ENCODE assay signal across 8 mouse cellular contexts in the genomic region with DNA sequence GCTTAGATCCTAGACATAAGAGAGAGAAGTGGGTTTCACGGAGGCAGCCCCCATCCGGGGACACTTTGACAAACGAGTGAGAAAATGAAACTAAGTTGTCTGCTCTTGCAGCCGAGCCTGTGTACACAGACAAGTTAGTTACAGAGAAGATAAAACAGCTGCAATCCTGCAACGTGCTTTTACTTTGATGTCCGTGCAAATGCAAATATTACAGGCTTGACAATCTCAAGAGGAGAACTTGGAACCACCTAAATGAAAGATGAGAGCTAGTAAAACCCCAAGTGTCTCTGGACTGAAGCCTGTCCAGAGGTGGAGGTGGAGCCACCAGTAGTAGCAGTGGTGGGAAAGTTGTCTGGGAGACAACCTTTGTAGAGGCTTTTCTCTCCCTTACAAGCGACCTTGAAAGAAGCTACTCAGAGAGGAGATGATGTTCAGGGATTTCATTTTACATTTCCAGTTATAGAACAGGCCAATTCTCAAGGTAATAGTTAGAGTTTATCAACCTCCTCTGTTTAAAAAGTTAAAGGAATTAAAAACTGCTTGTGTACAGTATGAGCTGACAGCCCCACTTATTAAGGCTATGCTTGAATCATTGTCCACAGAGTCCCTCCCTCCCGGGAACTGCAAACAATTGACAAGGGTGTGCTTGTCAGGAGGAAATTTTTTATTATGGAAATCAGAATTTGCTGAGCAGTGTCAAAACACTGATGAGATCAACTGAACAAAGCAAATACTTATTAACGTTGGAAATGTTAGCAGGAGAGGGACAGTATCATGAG.
A peak's percentile ranks its signal among the peaks of the same experiment; 100 is the strongest.
DNase-seq lines count a peak whose midpoint lies in the region; ATAC-seq and TF ChIP-seq lines count a peak whose summit lies in the region.

No protein-coding gene starts in this region.

- TF ChIP-seq RAD21 in CH12.LX (IDR thresholded peaks at IDR 0.05; ENCODE audit: low read depth, low read length) = no peak

- TF ChIP-seq POLR2A in CH12.LX (IDR thresholded peaks at IDR 0.05; ENCODE audit: low read depth, low read length) = no peak

- intact Hi-C loops in heart, postnatal 10 days (cut with DNase I) = no loop called here

- no peak overlapping the region for H3K27ac ChIP-seq in CH12.LX (ENCODE audit: insufficient read depth, low read depth)
- no peak overlapping the region for H3K27ac ChIP-seq in forebrain, embryonic 13.5 days
- H3K27ac ChIP-seq in layer of hippocampus, adult 2 months = no peak overlapping the region

- dilution Hi-C loops in CH12.LX (cut with MboI; ENCODE audit: extremely low pct_ligation_motif_present, extremely low pct_unique_long_range_greater_than_20kb, low sequenced_read_pairs) = no loop called here

- no peak for TF ChIP-seq EP300 in CH12.LX (IDR thresholded peaks at IDR 0.05; ENCODE audit: low read length)

- H3K4me3 ChIP-seq in CH12.LX (replicated peaks in 1 of 3; ENCODE audit: low read depth in 2 of 3, low read length in 2 of 3, poor library complexity in 1 of 3) = peak overlapping the region; percentile 47 to 58 (median 54)
- no peak overlapping the region for H3K4me3 ChIP-seq in forebrain, embryonic 13.5 days
- H3K4me3 ChIP-seq in layer of hippocampus, adult 2 months = no peak overlapping the region; the same call in 1 of the 2 replicates

- TF ChIP-seq CTCF in CH12.LX (conservative IDR thresholded peaks at IDR 0.05 in 1 of 2, IDR thresholded peaks at IDR 0.05 in 1 of 2; ENCODE audit: low read depth in 2 of 2, low read length in 2 of 2) = no peak
- no peak for TF ChIP-seq CTCF in layer of hippocampus, adult 2 months (conservative IDR thresholded peaks at IDR 0.05)

- H3K79me2 ChIP-seq in CH12.LX (replicated peaks; ENCODE audit: control insufficient read depth, extremely low read depth, insufficient read depth, poor library complexity, severe bottlenecking) = no peaks in the 10 kb centered on the region

- H3K27me3 ChIP-seq in CH12.LX (replicated peaks) = no peaks in the 10 kb centered on the region
- no peaks in the 10 kb centered on the region for H3K27me3 ChIP-seq in forebrain, embryonic 13.5 days

- H3K4me2 ChIP-seq in CH12.LX (ENCODE audit: insufficient read depth, low read depth, poor library complexity, severe bottlenecking) = peak overlapping the region; percentile 98
- no peak overlapping the region for H3K4me2 ChIP-seq in forebrain, embryonic 13.5 days

- H3K4me1 ChIP-seq in CH12.LX (ENCODE audit: control insufficient read depth in 1 of 2, insufficient read depth in 2 of 2) = peaks cover 0 to 10% of the 10 kb centered on the region in 2 experiments; a peak in 2 of 4 replicates
- H3K4me1 ChIP-seq in forebrain, embryonic 13.5 days = peaks cover 9% of the 10 kb centered on the region; the same call in 1 of the 2 replicates

- H3K9me3 ChIP-seq in CH12.LX (replicated peaks; ENCODE audit: low read length) = no peaks in the 10 kb centered on the region
- H3K9me3 ChIP-seq in forebrain, embryonic 13.5 days (replicated peaks) = no peaks in the 10 kb centered on the region

- in situ Hi-C loops in CH12.LX (cut with MboI; ENCODE audit: low pct_ligation_motif_present, low pct_unique_long_range_greater_than_20kb, low sequenced_read_pairs) = no loop called here

- WGBS in forebrain, embryonic 13.5 days = 65% methylated on average over 9 of the region's 9 CpGs

- DNase-seq in adrenal gland, postnatal 14 days = peak; percentile 4
- DNase-seq in adrenal gland, adult 8-10 months = no peak
- peak; percentile 34 for DNase-seq in CH12.LX (ENCODE audit: extremely low read depth)
- DNase-seq in heart, postnatal 10 days = peak; percentile 5 to 14
- peak; percentile 66 for DNase-seq in naive thymus-derived CD4-positive, alpha-beta T cell, adult 2 months (ENCODE audit: low read depth)
- no peak for DNase-seq in layer of hippocampus, adult 2 months (ENCODE audit: low spot score in 2 of 2)
- DNase-seq in frontal cortex, postnatal 36 days (ENCODE audit: low spot score in 2 of 2) = no peak

- H3K9ac ChIP-seq in CH12.LX (ENCODE audit: insufficient read depth, low read depth) = peak overlapping the region; percentile 36
- H3K9ac ChIP-seq in forebrain, embryonic 13.5 days = no peak overlapping the region

- no peak for ATAC-seq in forebrain, embryonic 13.5 days

- H3K36me3 ChIP-seq in CH12.LX (replicated peaks in 1 of 2; ENCODE audit: control insufficient read depth in 1 of 2, insufficient read depth in 1 of 2, low read length in 1 of 2) = no peaks in the 10 kb centered on the region
- no peaks in the 10 kb centered on the region for H3K36me3 ChIP-seq in forebrain, embryonic 13.5 days (ENCODE audit: poor library complexity, severe bottlenecking)

TF ChIP-seq in CH12.LX, 34 proteins besides CTCF, POLR2A, EP300 and RAD21:
- TF ChIP-seq BHLHE40 (IDR thresholded peaks at IDR 0.05; ENCODE audit: low read depth, low read length) (peak; percentile 19; the same call in 1 of the 2 replicates), USF1 (IDR thresholded peaks at IDR 0.05; ENCODE audit: low read depth, low read length) (no peak)

Comparison
In these comparisons a context has a peak if more than half of its experiments do, and no peak if none do; other contexts are left out.
1. DNase-seq: peak in adrenal gland, postnatal 14 days (single experiment), CH12.LX (single experiment), heart, postnatal 10 days (2 of 2) and naive thymus-derived CD4-positive, alpha-beta T cell, adult 2 months (single experiment); none in adrenal gland, adult 8-10 months (single experiment), layer of hippocampus, adult 2 months (0 of 2) and frontal cortex, postnatal 36 days (0 of 2).
2. H3K4me3 ChIP-seq: peak in CH12.LX (3 of 3); none in forebrain, embryonic 13.5 days (single experiment) and layer of hippocampus, adult 2 months (single experiment).